ENCODE assay signal across 27 mouse cellular contexts in the genomic region with DNA sequence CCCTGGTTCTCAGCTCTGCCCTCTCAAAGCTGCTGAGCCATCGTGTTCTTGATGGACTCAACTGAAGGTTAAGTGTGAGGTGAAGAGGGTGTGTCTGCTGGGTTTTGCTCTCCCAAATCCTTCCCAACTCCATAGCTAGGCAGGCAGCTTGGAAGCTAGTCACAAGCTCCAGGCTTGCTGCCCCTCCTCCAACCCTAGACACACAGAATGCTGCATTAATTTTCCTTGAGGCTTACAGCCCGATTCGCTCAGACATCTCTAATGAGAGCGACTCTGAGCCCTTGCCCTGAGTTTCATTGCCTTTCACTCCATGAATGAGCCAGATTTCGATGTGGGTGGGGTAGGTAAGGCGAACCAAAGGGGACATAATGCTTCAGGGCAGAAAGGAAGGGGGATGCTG. TPM values are rescaled to one million over a fixed set of nuclear protein-coding genes. Genes with fewer than 3 reads are reported as not detected.
A peak's percentile ranks its signal among the peaks of the same experiment; 100 is the strongest.
DNase-seq lines count a peak whose midpoint lies in the region; ATAC-seq lines count a peak whose summit lies in the region.
"Had no signal": no experiment of that assay in that cellular context is flagged by ENCODE, and none has a peak within 500 bp of the region (broad histone marks: within the 10 kb centered on the region; RNA-seq: fewer than 3 reads in every experiment).

No protein-coding gene starts in this region.

- H3K27ac ChIP-seq in hindbrain, embryonic 13.5 days: 0 out of 2 replicates have a peak overlapping the region, but pooled peaks have one; percentile 25
- H3K27ac ChIP-seq in hindbrain, embryonic 11.5 days (ENCODE audit: low read depth, low read length): no peak overlapping the region
- no peak overlapping the region for H3K27ac ChIP-seq in neural tube, embryonic 13.5 days (replicated peaks)
- H3K27ac ChIP-seq in midbrain, embryonic 14.5 days (replicated peaks; ENCODE audit: low read depth, low read length): peak overlapping the region; percentile 32; the same call in 1 of the 2 replicates
- H3K27ac ChIP-seq: limb, embryonic 12.5 days; liver, embryonic 15.5 days; lung, embryonic 15.5 days; midbrain, embryonic 12.5 days had no signal

- H3K36me3 ChIP-seq in hindbrain, embryonic 13.5 days: no peaks in the 10 kb centered on the region
- H3K36me3 ChIP-seq in hindbrain, embryonic 11.5 days (ENCODE audit: control insufficient read depth, insufficient read depth, low read length): no peaks in the 10 kb centered on the region
- no peaks in the 10 kb centered on the region for H3K36me3 ChIP-seq in neural tube, embryonic 13.5 days
- no peaks in the 10 kb centered on the region for H3K36me3 ChIP-seq in midbrain, embryonic 14.5 days (ENCODE audit: control insufficient read depth, insufficient read depth, low read length)
- H3K36me3 ChIP-seq: limb, embryonic 12.5 days; liver, embryonic 15.5 days; lung, embryonic 15.5 days; midbrain, embryonic 12.5 days had no signal

- 0 out of 2 replicates have a peak overlapping the region, but pooled peaks have one; percentile 24 for H3K9ac ChIP-seq in hindbrain, embryonic 13.5 days
- H3K9ac ChIP-seq in hindbrain, embryonic 11.5 days (ENCODE audit: low read depth, low read length): no peak overlapping the region
- H3K9ac ChIP-seq in neural tube, embryonic 13.5 days: no peak overlapping the region
- H3K9ac ChIP-seq in midbrain, embryonic 14.5 days (replicated peaks; ENCODE audit: low read length): no peak overlapping the region
- H3K9ac ChIP-seq: limb, embryonic 12.5 days; liver, embryonic 15.5 days; lung, embryonic 15.5 days; midbrain, embryonic 12.5 days had no signal

- DNase-seq in hindbrain, embryonic 11.5 days (ENCODE audit: low spot score): no peak
- no peak for DNase-seq in neural tube, embryonic 10.5 days (ENCODE audit: extremely low spot score, low spot score)
- peak; percentile 68 for DNase-seq in midbrain, embryonic 14.5 days
- no peak for DNase-seq in kidney, adult 11 months
- DNase-seq in spleen, postnatal 4 days (ENCODE audit: low spot score in 2 of 2): no peak
- DNase-seq: adrenal gland, postnatal 14 days; cerebellum, adult 11-12 months; cerebellum, adult 9-11 months; gastrocnemius, postnatal 25 days; heart, adult 18-20 months; heart, postnatal 4 days; kidney, postnatal 14 days; layer of hippocampus, adult 9-11 months; right cerebral cortex, postnatal 4 days; thymus, adult 2 months; thymus, postnatal 36 days had no signal

- WGBS in hindbrain, embryonic 13.5 days: 56% methylated on average over 6 of the region's 6 CpGs
- 71% methylated on average over 6 of the region's 6 CpGs for WGBS in hindbrain, embryonic 11.5 days
- 54% methylated on average over 6 of the region's 6 CpGs for WGBS in neural tube, embryonic 13.5 days
- 49% methylated on average over 6 of the region's 6 CpGs for WGBS in midbrain, embryonic 14.5 days

- peaks cover 23% of the 10 kb centered on the region for H3K4me1 ChIP-seq in hindbrain, embryonic 13.5 days (replicated peaks)
- no peaks in the 10 kb centered on the region for H3K4me1 ChIP-seq in hindbrain, embryonic 11.5 days (replicated peaks; ENCODE audit: control insufficient read depth, insufficient read depth, low read length)
- H3K4me1 ChIP-seq in neural tube, embryonic 13.5 days (replicated peaks): peaks cover 8% of the 10 kb centered on the region; the same call in 1 of the 2 replicates
- peaks cover 10% of the 10 kb centered on the region; the same call in 1 of the 2 replicates for H3K4me1 ChIP-seq in midbrain, embryonic 14.5 days (ENCODE audit: control insufficient read depth, insufficient read depth, low read length)
- H3K4me1 ChIP-seq: limb, embryonic 12.5 days; liver, embryonic 15.5 days; lung, embryonic 15.5 days had no signal

- no peak for ATAC-seq in hindbrain, embryonic 13.5 days (ENCODE audit: low FRiP score)
- ATAC-seq in hindbrain, embryonic 11.5 days (ENCODE audit: low FRiP score): no peak
- ATAC-seq in neural tube, embryonic 13.5 days (ENCODE audit: low read depth): 0 out of 2 replicates have a peak, but pooled peaks have one; percentile 26
- ATAC-seq in midbrain, embryonic 14.5 days (ENCODE audit: low FRiP score, low TSS enrichment): no peak
- ATAC-seq: CD4-positive, CD25-positive, alpha-beta regulatory T cell, adult 4 months; intestine, postnatal 0 days had no signal

- H3K27me3 ChIP-seq in hindbrain, embryonic 13.5 days: 0 out of 2 replicates have a peak, but pooled peaks cover 3% of the 10 kb centered on the region
- no peaks in the 10 kb centered on the region for H3K27me3 ChIP-seq in hindbrain, embryonic 11.5 days (ENCODE audit: control insufficient read depth, insufficient read depth, low read length)
- 0 out of 2 replicates have a peak, but pooled peaks cover 3% of the 10 kb centered on the region for H3K27me3 ChIP-seq in neural tube, embryonic 13.5 days
- H3K27me3 ChIP-seq in midbrain, embryonic 14.5 days (ENCODE audit: control insufficient read depth, insufficient read depth, low read length): no peaks in the 10 kb centered on the region
- H3K27me3 ChIP-seq: liver, embryonic 15.5 days; lung, embryonic 15.5 days; midbrain, embryonic 12.5 days had no signal

- H3K9me3 ChIP-seq in hindbrain, embryonic 13.5 days: no peaks in the 10 kb centered on the region
- H3K9me3 ChIP-seq in hindbrain, embryonic 11.5 days (ENCODE audit: control insufficient read depth, low read length): no peaks in the 10 kb centered on the region
- H3K9me3 ChIP-seq in neural tube, embryonic 13.5 days: no peaks in the 10 kb centered on the region
- H3K9me3 ChIP-seq in midbrain, embryonic 14.5 days (ENCODE audit: control insufficient read depth, low read length): no peaks in the 10 kb centered on the region
- H3K9me3 ChIP-seq: limb, embryonic 12.5 days; liver, embryonic 15.5 days; lung, embryonic 15.5 days; midbrain, embryonic 12.5 days had no signal

- no peak overlapping the region for H3K4me2 ChIP-seq in hindbrain, embryonic 13.5 days
- H3K4me2 ChIP-seq in hindbrain, embryonic 11.5 days (replicated peaks; ENCODE audit: low read depth, low read length): no peak overlapping the region
- H3K4me2 ChIP-seq in neural tube, embryonic 13.5 days: no peak overlapping the region
- H3K4me2 ChIP-seq in midbrain, embryonic 14.5 days (ENCODE audit: low read length): no peak overlapping the region
- H3K4me2 ChIP-seq: heart, embryonic 11.5 days; limb, embryonic 12.5 days; liver, embryonic 15.5 days; lung, embryonic 15.5 days; midbrain, embryonic 12.5 days had no signal

- no peak overlapping the region for H3K4me3 ChIP-seq in hindbrain, embryonic 13.5 days
- H3K4me3 ChIP-seq in hindbrain, embryonic 11.5 days (ENCODE audit: low read depth, low read length): no peak overlapping the region
- no peak overlapping the region for H3K4me3 ChIP-seq in neural tube, embryonic 13.5 days
- H3K4me3 ChIP-seq in midbrain, embryonic 14.5 days (replicated peaks; ENCODE audit: low read depth, low read length): no peak overlapping the region
- H3K4me3 ChIP-seq: erythroblast, embryonic 14.5 days; limb, embryonic 12.5 days; liver, embryonic 15.5 days; lung, embryonic 15.5 days; midbrain, embryonic 12.5 days; myocyte had no signal

RNA-seq across cellular contexts. Expression of gene Ice2, which starts 38.9 kb away (rescaled TPM):
- 11.4 and 12.5 TPM in 2 replicates for polyA plus RNA-seq in hindbrain, embryonic 13.5 days (2015; fragmentation: Nextera tagmentation; extraction: Ambion mirVana)
- polyA plus RNA-seq in hindbrain, embryonic 11.5 days (2014; fragmentation: Nextera tagmentation; extraction: Ambion mirVana): 20.3 and 24.1 TPM in 2 replicates
- 10.6 and 12.6 TPM in 2 replicates for polyA plus RNA-seq in neural tube, embryonic 13.5 days (2015; fragmentation: Nextera tagmentation; extraction: Ambion mirVana)
- 10.4 and 12.8 TPM in 2 replicates for polyA plus RNA-seq in midbrain, embryonic 14.5 days (2014; fragmentation: Nextera tagmentation; extraction: Ambion mirVana)

Comparison
In these comparisons a context has a peak if more than half of its experiments do, and no peak if none do; other contexts are left out.
1. H3K27ac ChIP-seq: peak in hindbrain, embryonic 13.5 days (single experiment) and midbrain, embryonic 14.5 days (single experiment); none in hindbrain, embryonic 11.5 days (single experiment) and neural tube, embryonic 13.5 days (single experiment).